Mouse (Mus musculus) frontal cortex, postnatal 36 days (tissue): Measurements from ENCODE around the gene Ccdc40.
"Not testable (repeated sequence)": the region's sequence is repeated elsewhere in the genome, so short reads cannot be mapped to it uniquely, and the experiment has no call there.

Source experiments
- DNase-seq, 2 experiments: peaks; one replicate each; pipeline ENCODE4 v3.0.0; 2022; ENCODE audit warnings: low spot score in 2 of 2

Gene Ccdc40

DNA sequence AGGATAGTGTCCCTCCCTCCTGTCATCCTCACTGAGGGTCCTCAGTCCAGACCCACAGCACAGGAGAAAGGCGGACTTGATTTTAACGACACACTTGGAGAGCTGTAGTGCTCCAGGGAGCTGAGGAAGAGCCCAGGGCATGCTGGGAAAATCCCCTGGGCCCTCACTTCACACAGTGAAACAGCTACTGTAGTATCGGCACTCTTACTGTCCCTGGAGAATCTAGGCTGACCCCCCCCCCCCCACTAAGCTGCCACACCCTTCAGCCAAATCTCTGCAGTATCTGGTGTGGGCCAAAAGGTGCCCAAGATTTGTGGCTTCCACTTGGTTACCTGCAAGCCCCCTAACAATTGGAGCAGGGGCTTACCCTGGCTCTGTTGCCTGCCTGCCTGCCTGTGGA lies 8.6 kb downstream of the Ccdc40 start:
- no peak for DNase-seq

DNA sequence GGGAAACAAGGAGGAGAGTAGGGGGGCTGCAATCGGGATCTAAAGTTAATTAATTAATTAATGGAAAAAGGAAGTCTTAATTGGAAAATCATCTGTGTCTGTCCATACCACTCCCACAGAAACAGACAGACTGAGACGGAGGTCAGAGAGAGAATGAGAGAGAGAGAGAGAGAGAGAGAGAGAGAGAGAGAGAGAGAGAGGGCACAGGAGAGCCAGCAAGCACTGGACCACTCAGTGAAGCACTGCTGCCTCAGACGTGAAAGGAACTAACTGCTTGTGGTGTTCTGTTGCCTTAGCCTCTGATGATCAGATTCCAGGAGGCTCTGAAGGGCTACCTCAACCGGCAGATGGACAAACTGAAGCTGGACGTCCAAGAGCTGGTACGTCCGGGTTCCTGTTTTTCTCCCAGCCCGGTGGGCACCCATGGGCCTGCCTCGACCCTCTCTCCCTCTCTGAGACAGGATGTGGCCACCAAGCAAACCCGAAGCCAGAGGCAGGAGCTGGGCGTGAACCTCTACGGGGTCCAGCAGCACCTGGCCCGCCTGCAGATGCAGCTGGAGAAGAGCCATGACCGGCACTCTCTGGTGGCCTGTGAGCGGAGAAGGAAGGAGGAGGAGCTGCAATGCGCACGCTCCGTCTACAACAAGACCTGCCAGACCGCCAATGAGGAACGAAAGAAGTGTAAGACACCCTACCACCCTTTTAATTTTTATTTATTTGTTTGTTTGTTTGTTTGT lies 9.4 kb downstream of the Ccdc40 start:
- no peak for DNase-seq

DNA sequence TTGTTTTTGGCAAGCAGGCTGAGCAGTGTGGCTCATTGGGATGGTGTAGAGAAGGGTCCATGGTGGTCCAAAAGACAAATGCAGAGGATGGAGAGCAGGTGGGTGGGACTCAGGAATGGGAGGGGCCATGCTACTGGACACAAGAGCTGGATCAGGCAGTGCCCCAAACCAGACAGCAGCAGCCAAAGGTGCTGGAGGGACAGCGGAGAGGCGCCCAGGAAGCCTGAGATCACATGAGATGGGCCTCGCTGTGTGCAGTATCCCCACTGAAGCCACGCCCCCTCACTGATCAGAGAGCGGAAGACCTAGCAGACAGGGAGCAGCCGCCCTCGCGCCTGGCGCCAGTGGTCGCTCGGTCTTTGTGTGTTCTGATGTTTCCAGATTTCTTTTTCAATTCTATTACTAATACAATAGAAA lies 9.9 kb downstream of the Ccdc40 start:
- DNase-seq, result no peak

DNA sequence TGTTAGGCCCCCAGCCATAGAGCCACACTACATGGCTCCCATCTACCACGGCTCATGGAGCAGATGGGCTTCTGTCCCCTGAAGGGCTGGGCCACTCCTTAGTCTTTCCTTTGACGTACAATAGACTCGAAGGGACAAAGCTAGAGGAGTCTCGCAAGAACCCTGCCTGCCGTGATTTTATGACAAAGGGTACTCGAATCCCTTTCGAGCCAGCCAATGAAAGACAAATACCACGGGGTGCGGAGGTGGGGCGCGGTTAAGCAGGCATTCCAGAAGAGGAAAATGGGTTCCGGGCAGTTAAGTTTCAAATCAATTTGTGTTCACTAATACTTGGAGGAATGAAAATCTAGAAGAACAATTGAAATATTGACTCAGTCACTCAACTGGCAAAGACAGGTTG lies 11.1 kb downstream of the Ccdc40 start:
- no peak for DNase-seq

DNA sequence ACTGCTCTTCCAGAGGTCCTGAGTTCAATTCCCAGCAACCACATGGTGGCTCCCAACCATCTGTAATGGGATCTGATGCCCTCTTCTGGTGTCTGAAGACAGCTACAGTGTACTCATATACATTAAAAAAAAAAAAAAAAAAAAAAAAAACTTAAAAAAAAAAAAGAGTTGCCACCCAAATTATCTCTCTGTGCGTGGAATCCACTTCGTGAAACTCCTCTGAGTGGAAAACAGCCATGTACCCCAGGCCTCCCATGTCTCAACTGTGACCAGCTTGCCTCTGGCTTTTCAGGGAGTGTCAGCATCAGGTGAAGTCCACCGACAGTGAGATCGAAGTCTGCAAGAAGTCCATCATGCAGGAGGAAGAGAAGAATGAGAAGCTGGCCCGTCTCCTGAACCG lies 17.2 kb downstream of the Ccdc40 start:
- not testable (repeated sequence) for DNase-seq

DNA sequence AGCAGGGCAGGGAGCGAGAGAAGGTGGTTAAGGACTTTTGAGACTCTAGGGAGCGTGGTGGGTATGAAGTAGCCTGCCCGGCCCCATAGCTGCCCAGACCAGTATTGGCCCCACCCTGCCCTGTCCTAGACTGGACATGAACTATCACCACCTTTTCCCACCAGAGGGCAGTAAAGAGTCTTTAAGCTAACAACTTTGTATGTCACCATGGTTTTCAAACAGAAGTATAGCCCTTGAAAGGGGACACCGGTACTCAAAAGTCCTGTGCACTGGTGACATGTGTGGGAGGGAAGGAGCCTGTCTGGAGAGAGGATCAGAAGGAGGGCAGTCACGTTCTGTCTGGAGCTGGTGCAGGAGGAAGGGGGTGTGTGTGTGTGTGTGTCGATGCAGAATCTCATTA lies 20.6 kb downstream of the Ccdc40 start:
- DNase-seq, result peak in 1 of 2 experiments; percentile 45

DNA sequence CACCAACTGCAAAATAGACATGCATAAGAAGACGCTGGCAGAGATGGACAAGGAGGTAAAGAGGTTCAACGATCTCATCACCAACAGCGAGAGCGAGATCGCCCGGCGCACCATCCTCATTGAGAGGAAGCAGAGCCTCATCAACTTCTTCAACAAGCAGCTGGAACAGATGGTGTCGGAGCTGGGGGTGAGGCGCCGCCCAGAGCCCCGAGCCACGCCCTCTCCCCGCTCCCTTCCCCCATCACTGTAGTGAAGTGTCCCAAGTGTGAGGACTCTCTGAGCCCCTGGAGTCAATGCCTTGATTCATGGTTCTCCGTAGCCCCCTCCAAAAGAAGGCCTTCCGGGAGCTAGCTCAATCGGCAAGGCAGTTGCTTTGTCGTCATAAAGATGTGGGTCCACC lies 22.6 kb downstream of the Ccdc40 start:
- DNase-seq, result no peak

DNA sequence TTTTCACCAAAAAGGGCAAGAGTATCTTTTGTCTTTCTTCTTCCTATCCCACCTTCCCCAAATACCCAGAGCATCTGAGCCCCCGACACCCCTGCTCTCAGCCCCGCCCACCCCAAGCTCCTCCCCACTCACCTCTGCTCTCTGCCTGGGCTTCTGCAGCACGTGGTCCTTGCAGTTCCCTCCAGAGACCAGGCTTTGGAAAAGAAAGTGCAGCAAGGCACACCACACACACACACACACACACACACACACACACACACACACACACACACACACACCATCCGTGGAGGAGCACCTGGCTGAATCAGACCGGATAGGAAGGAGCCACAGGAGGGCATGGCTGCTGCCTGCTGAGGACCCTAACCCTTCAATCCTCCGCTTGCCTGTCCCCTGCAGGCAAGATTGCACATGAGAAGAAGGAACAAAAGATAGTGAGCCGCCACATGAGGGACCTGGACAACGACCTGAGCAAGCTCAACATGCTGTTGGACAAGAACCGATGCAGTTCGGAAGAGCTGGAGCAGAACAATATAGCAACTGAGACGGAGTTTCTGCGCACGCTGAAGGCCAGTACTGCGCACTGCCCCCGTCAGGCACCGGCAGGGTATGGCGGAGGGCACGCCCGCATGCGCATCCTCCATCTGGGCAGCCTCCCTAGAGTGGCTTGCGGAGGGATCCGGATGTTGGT lies 24.6 kb downstream of the Ccdc40 start:
- DNase-seq, result peak in 1 of 2 experiments; percentile 29

DNA sequence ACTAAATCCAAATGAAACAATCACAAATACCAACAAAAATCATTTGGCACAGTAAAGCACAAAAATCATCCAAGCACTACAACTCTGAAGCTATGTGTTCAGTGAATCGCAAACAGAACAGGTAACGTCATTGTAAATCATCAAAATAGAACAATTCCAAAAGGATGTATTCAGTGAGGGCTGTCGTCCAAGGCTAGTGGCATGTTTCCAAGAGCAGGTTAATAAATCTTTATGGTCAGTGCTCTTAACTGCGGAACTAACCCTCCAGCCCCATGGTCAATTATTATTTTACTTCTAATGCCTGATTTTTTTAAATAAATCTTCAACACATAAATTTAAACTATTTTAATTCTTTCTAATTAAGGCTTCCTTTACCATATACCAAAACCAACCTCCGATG lies 28.2 kb downstream of the Ccdc40 start:
- not testable (repeated sequence) for DNase-seq

DNA sequence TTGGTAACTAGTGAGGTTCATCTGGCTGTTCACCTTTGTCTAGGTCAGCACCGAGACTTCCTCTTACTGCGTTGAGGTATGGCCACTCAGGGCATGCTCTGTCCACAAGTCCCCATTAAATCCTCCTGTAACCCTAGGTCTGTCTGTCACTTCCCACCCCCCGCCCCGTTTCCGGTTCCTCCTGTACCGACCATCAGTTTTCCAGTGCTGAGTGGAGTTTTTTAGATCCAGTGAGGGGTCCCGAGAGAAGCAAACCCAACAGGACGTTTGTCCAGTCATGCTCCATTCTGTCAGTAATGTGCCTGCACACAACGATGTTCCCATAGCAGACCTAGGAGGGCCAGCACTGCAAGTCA lies 29.8 kb downstream of the Ccdc40 start:
- DNase-seq, result no peak

DNA sequence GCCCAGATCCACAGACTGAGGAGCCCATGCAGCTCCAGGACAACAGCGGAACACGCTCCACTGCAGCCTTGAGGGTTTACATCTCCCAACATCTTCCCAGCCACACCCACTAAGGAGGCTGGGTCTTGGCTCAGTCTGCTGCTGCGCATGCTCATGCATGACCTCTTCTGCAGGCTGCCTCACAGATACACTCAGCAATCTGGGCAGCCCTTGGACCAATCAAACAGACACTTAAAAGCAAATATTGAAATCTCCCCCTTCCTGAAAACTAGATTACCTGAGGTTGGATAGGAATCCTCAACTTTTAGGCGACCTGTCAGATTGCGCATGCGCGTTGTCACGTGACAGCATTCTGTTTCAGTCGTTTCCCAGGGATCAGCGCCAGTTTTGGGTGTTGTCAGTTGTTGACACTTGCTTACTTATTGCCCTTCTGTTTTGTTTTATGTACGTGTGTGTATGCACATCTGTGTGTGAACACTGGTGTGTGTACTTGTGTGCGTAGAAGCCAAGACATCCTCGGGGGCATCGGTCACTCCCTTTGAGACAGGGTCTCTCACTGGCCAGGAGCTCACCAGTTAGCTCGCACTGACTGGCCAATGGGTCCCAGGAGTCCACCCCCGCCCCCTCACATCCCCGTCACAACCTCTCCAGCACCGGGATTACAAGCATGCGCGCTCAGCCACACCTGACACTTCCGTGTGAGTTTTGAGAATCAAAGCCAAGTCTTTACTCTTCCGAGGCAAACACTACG lies 30.4 kb downstream of the Ccdc40 start:
- DNase-seq, result peak; percentile 60 to 64

DNA sequence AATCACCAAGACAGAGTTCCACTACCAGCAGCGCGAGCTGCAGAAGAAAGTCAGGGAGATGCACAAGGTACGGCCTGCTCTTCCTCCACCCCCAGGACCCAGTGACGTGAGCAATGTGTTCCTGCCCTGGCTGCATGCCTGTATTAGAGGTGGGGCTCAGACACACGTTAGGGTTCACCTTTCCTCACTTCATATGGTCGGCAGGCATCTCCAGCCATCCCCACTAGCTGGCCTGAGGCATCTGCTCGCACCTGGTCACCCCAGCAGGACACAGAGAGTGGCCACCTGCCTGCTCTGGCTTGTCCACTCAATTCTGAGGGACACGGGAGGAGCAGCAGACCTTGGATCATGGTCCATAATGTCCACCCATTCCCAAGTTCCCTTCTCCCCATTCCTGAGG lies 31.6 kb downstream of the Ccdc40 start:
- DNase-seq, result no peak

DNA sequence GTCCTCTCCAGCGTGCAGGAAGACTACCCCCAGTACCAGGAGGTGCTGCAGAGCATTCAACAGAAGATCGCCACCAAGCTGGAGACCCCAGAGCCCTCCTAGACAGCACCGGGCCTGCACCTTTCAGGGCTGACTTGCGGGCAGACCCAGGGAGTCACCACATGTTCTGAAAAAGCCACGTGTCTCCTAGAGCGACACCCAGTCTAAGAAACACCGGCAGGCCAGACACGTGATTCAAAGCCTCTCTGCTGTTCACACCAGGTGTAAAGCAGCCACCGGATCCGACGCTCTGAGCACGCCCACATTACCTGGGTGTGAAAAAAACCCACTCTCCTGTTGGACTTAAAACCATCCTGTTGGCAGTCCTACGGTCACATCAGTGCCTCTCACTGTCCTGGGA lies 36.0 kb downstream of the Ccdc40 start:
- no peak for DNase-seq

DNA sequence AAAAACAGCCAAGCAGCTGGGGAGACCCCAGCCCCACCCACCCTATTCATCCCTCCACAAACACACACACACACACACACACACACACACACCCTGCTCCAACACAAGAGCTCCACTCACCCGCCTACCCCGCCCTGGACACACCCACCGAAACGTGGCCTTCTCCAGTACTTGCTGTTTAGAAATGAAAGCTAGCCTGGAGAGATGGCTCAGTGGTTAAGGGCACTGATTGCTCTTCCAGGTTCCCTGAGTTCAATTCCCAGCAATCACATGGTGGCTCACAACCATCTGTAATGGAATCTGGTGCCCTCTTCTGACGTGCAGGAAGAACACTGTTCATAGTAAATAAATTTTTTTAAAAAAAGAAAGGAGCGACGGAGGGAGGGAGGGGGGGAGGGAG lies 37.4 kb downstream of the Ccdc40 start:
- no peak for DNase-seq

DNA sequence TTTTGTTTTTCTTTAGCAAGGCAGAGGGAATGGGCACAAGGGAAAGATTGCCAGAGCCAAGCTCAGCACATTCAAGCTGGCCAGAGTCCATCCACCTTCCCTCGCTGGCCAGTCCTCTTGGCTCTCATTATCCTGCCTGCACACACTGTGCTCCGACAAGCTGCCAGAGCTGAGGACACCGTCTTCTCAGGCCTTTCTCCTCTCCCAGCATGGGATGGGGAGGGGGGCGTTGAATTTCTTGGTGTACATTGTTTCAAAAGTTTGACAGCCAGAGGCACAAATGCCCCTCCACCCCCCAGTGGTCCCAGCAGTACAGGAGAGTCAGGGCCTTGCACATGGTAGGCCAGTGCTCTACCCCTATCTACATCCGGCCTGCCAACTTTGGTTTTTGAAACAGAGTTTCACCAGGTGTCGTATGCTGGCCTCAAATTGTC lies 38.9 kb downstream of the Ccdc40 start:
- DNase-seq, result peak in 1 of 2 experiments; percentile 28

DNA sequence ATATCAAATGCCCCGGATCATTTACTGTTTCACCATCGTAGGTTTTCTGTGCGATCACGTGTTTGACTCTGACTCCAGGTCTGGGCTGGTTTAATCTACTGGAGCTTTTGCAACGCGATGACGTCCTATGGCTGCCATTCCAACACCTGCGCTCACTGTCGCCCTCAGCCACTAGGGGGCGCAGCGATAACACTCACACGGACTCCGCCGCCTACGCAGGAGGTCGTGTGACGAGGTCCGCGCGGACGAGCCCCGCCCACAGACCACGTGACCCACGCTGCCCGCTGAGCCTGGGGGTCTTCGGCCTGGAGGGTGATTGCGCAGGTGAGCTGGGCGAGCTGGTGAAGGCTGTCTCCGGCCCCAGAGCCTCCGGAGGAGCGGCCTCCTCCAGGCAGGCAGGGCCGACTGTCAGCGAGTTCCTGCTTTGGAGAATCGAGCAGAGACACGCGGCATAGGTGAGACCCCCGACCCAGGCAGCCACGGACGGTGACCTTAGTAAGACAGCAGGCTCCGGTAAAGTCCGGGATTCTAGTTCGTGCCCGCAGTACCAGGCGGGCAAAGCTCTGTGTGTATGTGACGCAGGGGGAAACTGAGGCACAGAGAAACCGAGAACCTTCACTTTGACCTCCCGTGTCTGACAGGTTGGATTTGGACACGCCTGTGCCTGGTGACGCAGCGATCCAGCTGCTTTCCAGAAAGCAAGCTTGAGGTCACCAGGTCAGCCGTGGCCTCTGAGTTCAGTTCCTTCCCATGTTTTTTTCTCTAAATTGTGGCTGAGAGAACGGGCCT lies 39.6 kb downstream of the Ccdc40 start, which contains the start of gene Gaa:
Gene Gaa, plus strand, starts transcription at position 120 of the 789 bp plus-strand sequence.
- DNase-seq, result peak; percentile 93 to 97

DNA sequence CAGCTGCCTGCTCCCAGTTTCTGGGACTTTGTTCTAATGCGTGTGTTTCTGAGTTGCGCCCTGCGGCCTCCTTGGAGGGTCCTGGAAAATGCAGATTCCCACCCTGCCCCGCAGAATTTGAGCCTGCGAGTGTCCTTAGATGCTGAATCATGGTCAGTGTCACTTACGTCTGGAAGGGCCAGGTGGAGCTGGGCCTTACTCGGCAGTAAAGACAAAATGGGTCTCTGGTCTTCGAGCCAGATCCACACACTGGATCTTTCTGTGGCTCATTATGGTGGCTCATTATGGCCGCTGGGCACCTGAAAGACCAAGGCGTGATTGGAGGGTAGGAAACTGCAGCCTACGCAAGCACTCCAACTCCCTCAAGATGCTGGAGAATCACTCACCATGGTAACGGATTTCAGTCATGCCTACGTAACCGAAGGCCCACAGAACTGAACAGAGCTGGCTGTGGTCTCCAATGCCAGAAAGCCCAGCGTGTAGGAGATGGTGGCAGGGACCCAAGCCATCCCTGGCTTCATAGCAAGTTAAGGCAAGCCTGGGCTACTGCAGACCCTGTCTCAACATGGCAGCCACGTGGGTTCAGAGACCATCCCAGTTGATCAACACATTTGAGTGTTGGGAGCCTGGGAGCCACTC lies 40.3 kb downstream of the Ccdc40 start:
- DNase-seq, result peak; percentile 54 to 77

DNA sequence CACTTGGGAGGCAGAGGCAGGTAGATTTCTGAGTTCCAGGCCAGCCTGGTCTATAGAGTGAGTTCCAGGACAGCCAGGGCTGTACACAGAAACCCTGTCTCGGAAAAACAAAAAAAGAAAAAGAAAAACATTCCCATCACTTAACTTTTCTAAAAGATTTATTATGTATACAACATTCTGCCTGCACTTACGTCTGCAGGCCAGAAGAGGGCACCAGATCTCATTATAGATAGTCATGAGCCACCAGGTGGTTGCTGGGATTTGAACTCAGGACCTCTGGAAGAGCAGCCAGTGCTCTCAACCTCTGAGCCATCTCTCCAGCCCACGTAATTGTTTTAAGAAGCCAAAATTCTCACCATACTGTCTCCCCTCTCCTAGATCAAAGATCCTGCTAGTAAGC lies 44.1 kb downstream of the Ccdc40 start:
- not testable (repeated sequence) for DNase-seq

DNA sequence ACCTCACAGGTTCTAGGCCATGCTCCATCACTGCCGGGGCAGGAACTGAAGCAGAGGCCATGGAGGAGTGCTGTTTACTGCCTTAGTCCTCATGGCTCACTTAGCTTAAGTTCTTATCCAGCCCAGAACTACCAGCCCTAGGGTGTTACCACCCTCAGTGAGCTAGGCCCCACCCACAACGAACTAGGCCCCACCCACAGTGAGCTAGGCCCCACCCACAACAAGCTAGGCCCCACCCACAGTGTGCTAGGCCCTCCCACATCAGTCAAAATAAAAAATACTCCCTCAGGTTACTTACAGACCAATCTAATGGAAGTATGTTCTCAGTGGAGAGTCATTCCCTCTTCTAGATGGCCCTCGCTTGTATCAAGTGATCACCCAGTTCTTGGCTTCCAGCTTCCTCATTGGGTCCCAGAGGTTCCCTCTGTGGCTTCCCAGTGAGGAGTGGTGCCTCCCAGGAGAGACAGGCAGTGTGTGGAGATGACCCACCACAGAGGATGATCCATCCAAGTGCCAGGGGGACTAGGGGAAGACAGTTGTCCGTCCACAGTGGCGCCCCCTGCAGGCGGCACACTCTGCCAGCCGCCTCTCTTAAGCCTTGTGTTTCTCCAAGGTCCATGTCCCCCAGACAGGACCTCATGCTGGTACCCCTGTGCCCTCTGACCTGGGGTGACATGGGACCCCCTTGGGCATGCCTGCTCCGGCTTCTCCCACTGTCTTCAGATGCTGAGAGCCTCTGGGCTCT lies 45.0 kb downstream of the Ccdc40 start:
- DNase-seq, result no peak

DNA sequence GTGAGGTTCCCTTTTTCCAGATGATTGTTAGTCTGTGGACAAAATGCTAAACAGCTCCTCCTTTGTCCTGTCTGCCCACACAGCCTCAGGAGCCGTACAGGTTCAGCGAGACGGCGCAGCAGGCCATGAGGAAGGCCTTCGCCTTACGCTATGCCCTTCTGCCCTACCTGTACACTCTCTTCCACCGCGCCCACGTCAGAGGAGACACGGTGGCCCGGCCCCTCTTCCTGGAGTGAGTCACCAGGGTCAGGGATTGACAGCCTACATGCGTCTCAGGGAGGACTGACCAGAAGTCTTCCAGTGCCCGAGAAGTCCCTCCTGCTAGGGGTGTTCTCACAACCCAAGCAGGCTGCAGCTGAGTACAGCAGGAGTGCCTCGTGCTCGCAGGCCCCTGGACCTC lies 52.7 kb downstream of the Ccdc40 start:
- DNase-seq, result no peak
